Mouse (Mus musculus) layer of hippocampus, adult 2 months (tissue): Measurements from ENCODE around the gene Btg1. TPM values are rescaled to one million over a fixed set of nuclear protein-coding genes. Genes with fewer than 3 reads are reported as not detected.
A peak's percentile ranks its signal among the peaks of the same experiment; 100 is the strongest.

ENCODE experiments used
- DNase-seq, 2 experiments: peaks; one replicate each; pipeline ENCODE4 v3.0.0; 2022; ENCODE audit warnings: low spot score in 2 of 2
- H3K27ac ChIP-seq: fragments of 200-600 bp; 2 replicates; pipeline ENCODE4 v1.8.1; 2022
- H3K4me3 ChIP-seq: fragments of 200-600 bp; 2 replicates; pipeline ENCODE4 v1.8.1; 2022; ENCODE audit warnings: mild to moderate bottlenecking
- CTCF ChIP-seq: fragments of 200-600 bp; conservative IDR thresholded peaks from 2 replicates; pipeline ENCODE4 v1.8.1; 2022; ENCODE audit warnings: antibody characterized with exemption, mild to moderate bottlenecking, moderate library complexity
- total RNA-seq, 2 experiments: library from RNA; stranded (reverse); gene quantifications; 2 replicates each; pipeline ENCODE4 v1.2.3; 2021

The Btg1 gene
- total RNA-seq, 2 experiments from 2014 or later: 42.6 to 58.0 TPM

- H3K27ac ChIP-seq: peak overlapping the region; percentile 74
- no peak for TF ChIP-seq CTCF
- DNase-seq: no peak
- H3K4me3 ChIP-seq: peak overlapping the region; percentile 35
These were observed 30.2 kb downstream of the Btg1 start for GRCm38 (mm10) chr10:96646867-96647462.

GRCm38 (mm10) chr10:96648161-96648561, 31.4 kb downstream of the Btg1 start:
- peak in 1 of 2 experiments; percentile 19 for DNase-seq
- H3K4me3 ChIP-seq: no peak overlapping the region
- no peak for TF ChIP-seq CTCF
- peak overlapping the region; percentile 69; the same call in 1 of the 2 replicates for H3K27ac ChIP-seq

- no peak for TF ChIP-seq CTCF
- Histone ChIP-seq H3K27ac (no peak overlapping the region), H3K4me3 (no peak overlapping the region)
- no peak for DNase-seq
These were observed 32.7 kb downstream of the Btg1 start for GRCm38 (mm10) chr10:96649524-96649923.

- no peak for DNase-seq
- TF ChIP-seq CTCF: no peak
- no peak overlapping the region for H3K27ac ChIP-seq
- no peak overlapping the region for H3K4me3 ChIP-seq
These were observed 35.6 kb downstream of the Btg1 start for GRCm38 (mm10) chr10:96652372-96652771.

GRCm38 (mm10) chr10:96653030-96653429, 36.2 kb downstream of the Btg1 start:
- TF ChIP-seq CTCF: no peak
- no peak overlapping the region for H3K27ac ChIP-seq
- no peak for DNase-seq
- H3K4me3 ChIP-seq: no peak overlapping the region

GRCm38 (mm10) chr10:96654079-96654478, 37.3 kb downstream of the Btg1 start:
- H3K4me3 ChIP-seq: no peak overlapping the region
- DNase-seq: no peak
- no peak for TF ChIP-seq CTCF
- H3K27ac ChIP-seq: no peak overlapping the region

- H3K27ac ChIP-seq: no peak overlapping the region
- no peak for DNase-seq
- no peak for TF ChIP-seq CTCF
- H3K4me3 ChIP-seq: no peak overlapping the region
These were observed 37.8 kb downstream of the Btg1 start for GRCm38 (mm10) chr10:96654576-96654975.

- no peak for DNase-seq
- H3K4me3 ChIP-seq: no peak overlapping the region
- no peak overlapping the region for H3K27ac ChIP-seq
- no peak for TF ChIP-seq CTCF
These were observed 38.3 kb downstream of the Btg1 start for GRCm38 (mm10) chr10:96655066-96655465.

- TF ChIP-seq CTCF: no peak
- H3K4me3 ChIP-seq: no peak overlapping the region
- no peak overlapping the region for H3K27ac ChIP-seq
These were observed 39.4 kb downstream of the Btg1 start for GRCm38 (mm10) chr10:96656176-96656575.

GRCm38 (mm10) chr10:96658906-96659305, 42.1 kb downstream of the Btg1 start:
- TF ChIP-seq CTCF: no peak
- no peak for DNase-seq
- Histone ChIP-seq H3K27ac (no peak overlapping the region), H3K4me3 (no peak overlapping the region)

More at GRCm38 (mm10) chr10:96656176-96656575, 39.4 kb downstream of the Btg1 start:
- no peak for DNase-seq

- DNase-seq: no peak
- no peak overlapping the region for H3K4me3 ChIP-seq
- no peak overlapping the region for H3K27ac ChIP-seq
- 0 out of 2 replicates have a peak, but pooled peaks have one; percentile 8 for TF ChIP-seq CTCF
These were observed 43.6 kb downstream of the Btg1 start for GRCm38 (mm10) chr10:96660280-96660985.

- H3K4me3 ChIP-seq: no peak overlapping the region
- H3K27ac ChIP-seq: no peak overlapping the region
- no peak for DNase-seq
- TF ChIP-seq CTCF: no peak
These were observed 46.2 kb downstream of the Btg1 start for GRCm38 (mm10) chr10:96662976-96663375.

GRCm38 (mm10) chr10:96663739-96664430, 47.1 kb downstream of the Btg1 start:
- DNase-seq: no peak
- no peak for TF ChIP-seq CTCF
- H3K27ac ChIP-seq: no peak overlapping the region
- H3K4me3 ChIP-seq: no peak overlapping the region
